Mouse (Mus musculus): ENCODE results near the gene Atp1b2. TPM values are rescaled to one million over a fixed set of nuclear protein-coding genes. Genes with fewer than 3 reads are reported as not detected.

The Atp1b2 gene
- total and polyA plus RNA-seq, 3 experiments: 13.4 to 136 TPM; not detected in 1

GRCm38 (mm10) chr11:69590622-69591021 lies 15.1 kb downstream of the Atp1b2 start:
- no peak overlapping the region for H3K4me3 ChIP-seq (ENCODE audit: control insufficient read depth in 1 of 2, insufficient read depth in 1 of 2, low read depth in 2 of 2, low read length in 2 of 2)
- H3K9me3 ChIP-seq (replicated peaks; ENCODE audit: insufficient read depth, low read length): no peaks in the 10 kb centered on the region
- DNase-seq (ENCODE audit: low read depth, low spot score): no peak
- H3K27ac ChIP-seq (ENCODE audit: control insufficient read depth, low read depth, low read length): peak overlapping the region; percentile 68; the same call in 1 of the 2 replicates
- H3K4me1 ChIP-seq (ENCODE audit: control insufficient read depth in 1 of 2, insufficient read depth in 2 of 2, low read length in 2 of 2): peaks cover 22 to 49% of the 10 kb centered on the region in 2 experiments
- H3K9ac ChIP-seq (ENCODE audit: control insufficient read depth, low read depth, low read length, poor library complexity, severe bottlenecking): no peak overlapping the region
- H3K27me3 ChIP-seq (ENCODE audit: control insufficient read depth in 1 of 2, insufficient read depth in 2 of 2, low read length in 2 of 2): no peaks in the 10 kb centered on the region
- peaks cover 24 to 60% of the 10 kb centered on the region in 2 experiments for H3K36me3 ChIP-seq (ENCODE audit: control insufficient read depth in 1 of 2, insufficient read depth in 2 of 2, low read length in 2 of 2)
- TF ChIP-seq ZMIZ1 (IDR thresholded peaks at IDR 0.05; ENCODE audit: low read depth, low read length) (0 out of 2 replicates have a peak, but pooled peaks have one; percentile 23), MAZ (IDR thresholded peaks at IDR 0.05; ENCODE audit: low read depth, low read length) (peak; percentile 51; the same call in 1 of the 2 replicates), ZNF384 (IDR thresholded peaks at IDR 0.05; ENCODE audit: low read depth, low read length) (no peak), BHLHE40 (IDR thresholded peaks at IDR 0.05; ENCODE audit: borderline replicate concordance, low read depth, low read length) (no peak), EP300 (IDR thresholded peaks at IDR 0.05; ENCODE audit: low read depth in 1 of 2, low read length in 2 of 2) (0 out of 4 replicates have a peak, but pooled peaks of 1 of the 2 experiments have one; percentile 16)
- H3K79me2 ChIP-seq (ENCODE audit: control insufficient read depth, insufficient read depth, low read length, poor library complexity): peaks cover 7% of the 10 kb centered on the region

- no peaks in the 10 kb centered on the region for H3K9me3 ChIP-seq (replicated peaks; ENCODE audit: insufficient read depth, low read length)
- H3K36me3 ChIP-seq (ENCODE audit: control insufficient read depth in 1 of 2, insufficient read depth in 2 of 2, low read length in 2 of 2): peaks cover 24 to 71% of the 10 kb centered on the region in 2 experiments
- DNase-seq (ENCODE audit: low read depth, low spot score): peak; percentile 84
- peaks cover 29 to 60% of the 10 kb centered on the region in 2 experiments for H3K4me1 ChIP-seq (ENCODE audit: control insufficient read depth in 1 of 2, insufficient read depth in 2 of 2, low read length in 2 of 2)
- peak overlapping the region; percentile 18; the same call in 1 of the 2 replicates for H3K9ac ChIP-seq (ENCODE audit: control insufficient read depth, low read depth, low read length, poor library complexity, severe bottlenecking)
- peak overlapping the region; percentile 68 for H3K27ac ChIP-seq (ENCODE audit: control insufficient read depth, low read depth, low read length)
- no peaks in the 10 kb centered on the region for H3K27me3 ChIP-seq (ENCODE audit: control insufficient read depth in 1 of 2, insufficient read depth in 2 of 2, low read length in 2 of 2)
- H3K4me3 ChIP-seq (ENCODE audit: control insufficient read depth in 1 of 2, insufficient read depth in 1 of 2, low read depth in 2 of 2, low read length in 2 of 2): no peak overlapping the region; a peak in 1 of 4 replicates
- peaks cover 12% of the 10 kb centered on the region for H3K79me2 ChIP-seq (ENCODE audit: control insufficient read depth, insufficient read depth, low read length, poor library complexity)
- TF ChIP-seq JUND (IDR thresholded peaks at IDR 0.05; ENCODE audit: low read depth, low read length) (no peak), MEF2A (IDR thresholded peaks at IDR 0.05; ENCODE audit: extremely low read depth, insufficient replicate concordance, low read depth, low read length, poor library complexity, severe bottlenecking) (no peak), CHD2 (IDR thresholded peaks at IDR 0.05; ENCODE audit: low read length) (peak; percentile 38; the same call in 1 of the 2 replicates), CTCF (IDR thresholded peaks at IDR 0.05 in 2 of 3, conservative IDR thresholded peaks at IDR 0.05 in 1 of 3; ENCODE audit: control insufficient read depth in 1 of 3, insufficient read depth in 1 of 3, low read depth in 2 of 3, low read length in 3 of 3, poor library complexity in 1 of 3, severe bottlenecking in 1 of 3) (no peak), POLR2AphosphoS2 (IDR thresholded peaks at IDR 0.05; ENCODE audit: low read length) (peak; percentile 69), NELFE (IDR thresholded peaks at IDR 0.05; ENCODE audit: low read depth, low read length) (no peak; the same call in 1 of the 2 replicates), GATA1 (IDR thresholded peaks at IDR 0.05; ENCODE audit: low read depth, low read length) (peak; percentile 86), ELF1 (IDR thresholded peaks at IDR 0.05; ENCODE audit: low read depth, low read length) (peak; percentile 62), MYC (IDR thresholded peaks at IDR 0.05; ENCODE audit: low read depth, low read length) (peak; percentile 67; the same call in 1 of the 2 replicates), TBP (IDR thresholded peaks at IDR 0.05; ENCODE audit: low read depth, low read length) (peak; percentile 32; the same call in 1 of the 2 replicates), UBTF (IDR thresholded peaks at IDR 0.05; ENCODE audit: borderline replicate concordance, insufficient read depth, low read depth, low read length) (no peak), POLR2A (IDR thresholded peaks at IDR 0.05; ENCODE audit: control insufficient read depth in 1 of 2, insufficient read depth in 1 of 2, low read depth in 1 of 2, low read length in 2 of 2, poor library complexity in 1 of 2) (peak in 1 of 2 experiments; percentile 47; a peak in 1 of 4 replicates), SMC3 (IDR thresholded peaks at IDR 0.05; ENCODE audit: low read depth, low read length) (no peak), ZC3H11A (IDR thresholded peaks at IDR 0.05; ENCODE audit: low read depth, low read length) (no peak), ZMIZ1 (IDR thresholded peaks at IDR 0.05; ENCODE audit: low read depth, low read length) (no peak; the same call in 1 of the 2 replicates), USF1 (IDR thresholded peaks at IDR 0.05; ENCODE audit: low read depth, low read length) (0 out of 2 replicates have a peak, but pooled peaks have one; percentile 30), MXI1 (IDR thresholded peaks at IDR 0.05; ENCODE audit: low read depth, low read length) (peak; percentile 65; the same call in 1 of the 2 replicates), MYB (IDR thresholded peaks at IDR 0.05; ENCODE audit: low read depth, low read length) (peak; percentile 76), MAZ (IDR thresholded peaks at IDR 0.05; ENCODE audit: low read depth, low read length) (peak; percentile 93), USF2 (IDR thresholded peaks at IDR 0.05; ENCODE audit: borderline replicate concordance in 1 of 2, insufficient read depth in 1 of 2, low read depth in 1 of 2, low read length in 2 of 2) (no peak), MAFK (IDR thresholded peaks at IDR 0.05; ENCODE audit: borderline replicate concordance, low read depth, low read length) (peak; percentile 42; the same call in 1 of the 2 replicates), E2F4 (IDR thresholded peaks at IDR 0.05; ENCODE audit: borderline replicate concordance, low read depth, low read length) (no peak), GABPA (IDR thresholded peaks at IDR 0.05; ENCODE audit: low read depth, low read length) (no peak), ETS1 (IDR thresholded peaks at IDR 0.05; ENCODE audit: low read depth, low read length) (peak; percentile 87), RAD21 (IDR thresholded peaks at IDR 0.05; ENCODE audit: low read depth, low read length) (no peak), HCFC1 (IDR thresholded peaks at IDR 0.05; ENCODE audit: low read depth, low read length) (peak; percentile 56; the same call in 1 of the 2 replicates)
Observed at GRCm38 (mm10) chr11:69589207-69589834, 16.4 kb downstream of the Atp1b2 start.
